Mouse (Mus musculus) neural tube, embryonic 14.5 days (tissue): Measurements from ENCODE around the gene Sorl1. TPM values are rescaled to one million over a fixed set of nuclear protein-coding genes. Genes with fewer than 3 reads are reported as not detected.

ENCODE experiments used
- ATAC-seq: fragments of 200-750 bp; cut with Nextera tagmentation; 2 replicates; pipeline ENCODE4 v1.8.0; 2017; ENCODE audit warnings: low read depth, mild to moderate bottlenecking, moderate TSS enrichment, moderate library complexity
- H3K27ac ChIP-seq: fragments of 300-500 bp; sonication (generic); 2 replicates; pipeline ENCODE4 v1.5.1; 2014; ENCODE audit warnings: low read depth, mild to moderate bottlenecking, control low read depth, low read length, moderate library complexity, mixed read lengths
- H3K27me3 ChIP-seq: fragments of 300-500 bp; sonication (generic); 2 replicates; pipeline ENCODE4 v1.6.1; 2014; ENCODE audit warnings: low read length; ENCODE audit not compliant: control insufficient read depth, insufficient read depth
- H3K36me3 ChIP-seq: fragments of 300-500 bp; sonication (generic); 2 replicates; pipeline ENCODE4 v1.6.1; 2014; ENCODE audit warnings: low read length, mixed read lengths; ENCODE audit not compliant: control insufficient read depth, insufficient read depth
- H3K4me1 ChIP-seq: fragments of 300-500 bp; sonication (generic); 2 replicates; pipeline ENCODE4 v1.6.1; 2014; ENCODE audit warnings: low read length; ENCODE audit not compliant: control insufficient read depth, insufficient read depth
- H3K4me2 ChIP-seq: fragments of 300-500 bp; sonication (generic); 2 replicates; pipeline ENCODE4 v1.6.1; 2014; ENCODE audit warnings: mild to moderate bottlenecking, low read depth, low read length, control low read depth
- H3K4me3 ChIP-seq: fragments of 300-500 bp; sonication (generic); 2 replicates; pipeline ENCODE4 v1.5.1; 2014; ENCODE audit warnings: low read depth, low read length, control low read depth, mixed read lengths
- H3K9ac ChIP-seq: fragments of 300-500 bp; sonication (generic); replicated peaks from 2 replicates; pipeline ENCODE4 v1.6.1; 2014; ENCODE audit warnings: low read depth, mild to moderate bottlenecking, control low read depth, low read length, mixed read lengths
- H3K9me3 ChIP-seq: fragments of 300-500 bp; sonication (generic); 2 replicates; pipeline ENCODE4 v1.6.1; 2016; ENCODE audit warnings: low read length; ENCODE audit not compliant: control insufficient read depth
- WGBS: fragments of 180-500 bp; shearing (Covaris S2); extraction: QIAGEN DNeasy Blood & Tissue Kit; methylation state at CpG from one replicate; pipeline ENCODE4 v1.1.7; 2014; 5-methylcytosine and 5-hydroxymethylcytosine counted together
- polyA plus RNA-seq: library from polyadenylated mRNA; unstranded; fragments of >200 nt; fragmentation: Nextera tagmentation; extraction: Ambion mirVana; gene quantifications from 2 replicates; pipeline ENCODE4 v1.2.1, GENCODE M21; 2014

Sorl1 gene
- polyA plus RNA-seq, 1 experiment from 2014 or later: 20.4 TPM

- WGBS: 88% methylated on average over 4 of the region's 4 CpGs
- no peaks in the 10 kb centered on the region for H3K36me3 ChIP-seq
- no peaks in the 10 kb centered on the region for H3K9me3 ChIP-seq
- ATAC-seq: no peak
- H3K9ac ChIP-seq: no peak overlapping the region
- H3K4me2 ChIP-seq: no peak overlapping the region
- H3K4me3 ChIP-seq: no peak overlapping the region
- H3K27me3 ChIP-seq: no peaks in the 10 kb centered on the region
- no peak overlapping the region for H3K27ac ChIP-seq
- H3K4me1 ChIP-seq: no peaks in the 10 kb centered on the region
Observed at GRCm38 (mm10) chr9:42087921-42088320, 36.2 kb downstream of the Sorl1 start.

- H3K9me3 ChIP-seq: no peaks in the 10 kb centered on the region
- WGBS: 95% methylated on average over 13 of the region's 13 CpGs
- ATAC-seq: no peak
Observed at GRCm38 (mm10) chr9:42085970-42086369, 38.1 kb downstream of the Sorl1 start.

DNA sequence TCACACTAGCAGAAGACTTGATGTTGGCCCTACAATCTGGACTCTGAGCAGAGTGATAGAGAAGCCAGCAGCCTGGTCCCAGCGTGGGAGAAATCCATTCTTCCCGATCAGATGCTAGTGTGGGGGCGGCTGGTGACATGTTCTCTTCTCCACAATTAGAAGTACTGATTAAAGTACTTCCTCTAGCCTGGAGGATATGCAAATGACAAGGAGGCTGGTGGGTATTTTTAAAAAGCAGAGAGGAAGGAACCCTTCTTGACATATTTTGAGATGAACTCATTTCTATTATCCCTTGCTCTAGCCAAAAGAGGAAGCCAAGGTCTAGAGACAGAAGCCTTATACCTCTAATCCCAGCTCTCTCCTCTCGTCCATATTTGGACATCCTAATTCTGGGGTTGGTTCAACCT, 40.4 kb downstream of the Sorl1 start:
- ATAC-seq: no peak
- WGBS: 89% methylated on average over 4 of the region's 4 CpGs

More at GRCm38 (mm10) chr9:42085970-42086369, 38.1 kb downstream of the Sorl1 start:
- Histone ChIP-seq H3K36me3 (no peaks in the 10 kb centered on the region), H3K27me3 (no peaks in the 10 kb centered on the region), H3K4me2 (no peak overlapping the region), H3K9ac (no peak overlapping the region), H3K4me3 (no peak overlapping the region), H3K27ac (no peak overlapping the region), H3K4me1 (no peaks in the 10 kb centered on the region)

DNA sequence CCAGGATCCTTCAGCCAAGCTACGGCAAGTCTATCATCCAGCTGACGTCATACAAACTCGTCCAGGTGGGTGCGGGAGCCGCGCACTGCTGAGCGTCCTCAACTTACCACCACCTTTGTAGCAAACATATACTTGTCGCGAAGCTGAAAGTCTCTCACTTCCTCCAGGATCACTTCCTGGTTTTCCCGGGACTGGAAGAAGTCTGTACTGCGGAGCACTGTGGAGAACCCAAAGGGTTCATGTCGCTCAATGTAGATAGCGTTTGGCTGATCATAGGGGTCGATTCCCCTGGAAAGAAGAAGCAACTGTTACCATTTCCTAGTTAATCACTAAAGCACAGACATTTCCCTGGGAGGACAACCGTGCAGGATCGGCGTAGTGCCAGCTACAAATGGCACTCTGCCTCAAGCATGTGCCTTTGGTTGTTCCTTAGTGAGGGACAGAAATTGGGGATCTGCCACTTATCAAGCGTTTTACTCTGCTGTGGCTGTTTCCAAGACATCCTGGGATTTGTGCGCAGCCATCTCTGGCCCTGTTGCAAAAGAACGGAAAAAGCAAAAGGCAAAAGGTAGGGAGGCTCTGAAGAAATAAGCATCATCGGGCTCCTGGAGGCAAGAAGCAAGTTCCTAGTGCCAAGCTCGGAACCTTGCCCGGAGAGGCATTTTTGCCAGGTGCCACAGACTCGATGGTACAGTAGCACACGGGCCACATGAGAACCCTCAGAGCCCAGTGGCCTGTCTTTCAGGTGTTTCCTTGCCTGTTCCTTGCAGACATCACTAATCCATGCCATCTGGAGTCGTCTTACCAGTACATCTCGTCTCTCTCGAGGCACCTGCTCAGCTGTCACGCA, 42.2 kb downstream of the Sorl1 start:
- Histone ChIP-seq H3K27me3 (no peaks in the 10 kb centered on the region), H3K9me3 (no peaks in the 10 kb centered on the region), H3K4me1 (no peaks in the 10 kb centered on the region), H3K4me2 (no peak overlapping the region), H3K36me3 (no peaks in the 10 kb centered on the region; the same call in 1 of the 2 replicates), H3K9ac (no peak overlapping the region), H3K27ac (no peak overlapping the region), H3K4me3 (no peak overlapping the region)
- 95% methylated on average over 29 of the region's 29 CpGs for WGBS
- no peak for ATAC-seq

More for the DNA sequence above, 40.4 kb downstream of the Sorl1 start:
- no peaks in the 10 kb centered on the region; the same call in 1 of the 2 replicates for H3K36me3 ChIP-seq
- H3K4me2 ChIP-seq: no peak overlapping the region
- H3K27me3 ChIP-seq: no peaks in the 10 kb centered on the region
- no peak overlapping the region for H3K27ac ChIP-seq
- H3K9me3 ChIP-seq: no peaks in the 10 kb centered on the region
- no peaks in the 10 kb centered on the region for H3K4me1 ChIP-seq
- H3K4me3 ChIP-seq: no peak overlapping the region
- H3K9ac ChIP-seq: no peak overlapping the region

DNA sequence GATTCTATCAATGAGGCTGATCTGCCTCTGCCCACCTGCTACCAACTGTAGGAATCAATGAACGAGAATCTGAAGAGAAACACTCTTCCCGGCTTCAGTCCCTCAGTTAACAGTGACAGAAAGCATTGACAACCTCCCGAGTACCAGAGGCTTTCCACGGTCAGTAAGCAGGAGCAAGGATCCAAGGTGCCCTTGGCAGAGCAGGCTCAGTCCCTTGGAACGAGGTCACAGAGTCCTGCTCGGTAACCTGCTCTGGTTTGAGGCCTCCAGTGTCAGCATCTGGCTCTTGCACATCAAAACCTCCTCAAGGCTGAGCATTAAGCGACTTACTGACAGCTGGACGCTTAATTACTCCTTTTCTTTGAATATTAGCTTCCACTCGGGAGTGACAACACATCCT, 43.4 kb downstream of the Sorl1 start:
- WGBS: 76% methylated on average over 9 of the region's 9 CpGs
- H3K9me3 ChIP-seq: no peaks in the 10 kb centered on the region
- H3K4me2 ChIP-seq: no peak overlapping the region
- no peak overlapping the region for H3K4me3 ChIP-seq
- no peak overlapping the region for H3K9ac ChIP-seq
- H3K27me3 ChIP-seq: no peaks in the 10 kb centered on the region
- no peak for ATAC-seq
- no peak overlapping the region for H3K27ac ChIP-seq
- no peaks in the 10 kb centered on the region for H3K4me1 ChIP-seq
- H3K36me3 ChIP-seq: no peaks in the 10 kb centered on the region; the same call in 1 of the 2 replicates

- H3K9ac ChIP-seq: no peak overlapping the region
- H3K4me3 ChIP-seq: no peak overlapping the region
- H3K27me3 ChIP-seq: no peaks in the 10 kb centered on the region
- H3K4me2 ChIP-seq: no peak overlapping the region
- no peak overlapping the region for H3K27ac ChIP-seq
- no peaks in the 10 kb centered on the region for H3K9me3 ChIP-seq
- WGBS: 89% methylated on average over 16 of the region's 16 CpGs
- H3K4me1 ChIP-seq: no peaks in the 10 kb centered on the region
- no peak for ATAC-seq
- H3K36me3 ChIP-seq: no peaks in the 10 kb centered on the region; the same call in 1 of the 2 replicates
Observed at GRCm38 (mm10) chr9:42077112-42077845, 46.8 kb downstream of the Sorl1 start.

DNA sequence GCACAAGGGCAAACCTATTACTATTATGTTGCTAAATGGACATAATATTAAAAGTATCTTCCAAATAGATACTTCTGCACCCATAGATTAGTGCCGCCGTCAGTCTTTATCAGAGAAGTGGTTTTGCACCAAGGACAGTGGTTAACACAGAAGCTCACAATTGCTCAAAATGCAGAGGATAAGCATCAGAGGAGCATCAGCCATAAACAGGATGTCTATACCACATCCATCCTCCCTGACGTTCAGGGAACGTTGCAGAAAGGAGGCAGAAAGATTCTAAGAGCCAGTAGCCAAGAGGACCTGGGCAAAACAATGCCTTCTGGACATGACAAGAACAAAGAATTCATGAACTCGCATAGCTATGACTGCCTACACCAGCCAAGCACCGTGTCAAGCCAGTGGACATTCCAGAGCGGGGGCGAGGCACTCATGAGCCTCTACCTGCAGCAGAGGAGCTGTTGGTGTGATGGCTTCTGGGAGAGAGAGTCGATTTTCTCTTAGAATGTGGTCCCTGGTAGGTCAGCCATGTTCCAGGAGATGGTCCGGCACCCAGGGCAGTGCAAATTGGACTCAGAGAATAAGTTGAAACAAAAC, 47.7 kb downstream of the Sorl1 start:
- Histone ChIP-seq H3K4me3 (no peak overlapping the region), H3K9ac (no peak overlapping the region), H3K4me2 (no peak overlapping the region), H3K27me3 (no peaks in the 10 kb centered on the region), H3K27ac (no peak overlapping the region), H3K9me3 (no peaks in the 10 kb centered on the region), H3K4me1 (no peaks in the 10 kb centered on the region), H3K36me3 (no peaks in the 10 kb centered on the region; the same call in 1 of the 2 replicates)
- WGBS: 95% methylated on average over 10 of the region's 10 CpGs
- no peak for ATAC-seq

- H3K36me3 ChIP-seq: no peaks in the 10 kb centered on the region; the same call in 1 of the 2 replicates
- no peak overlapping the region for H3K27ac ChIP-seq
- H3K4me3 ChIP-seq: no peak overlapping the region
- 16% methylated on average over 2 of the region's 2 CpGs for WGBS
- no peaks in the 10 kb centered on the region for H3K9me3 ChIP-seq
- H3K9ac ChIP-seq: no peak overlapping the region
- H3K4me1 ChIP-seq: no peaks in the 10 kb centered on the region
- no peak for ATAC-seq
- no peaks in the 10 kb centered on the region for H3K27me3 ChIP-seq
- no peak overlapping the region for H3K4me2 ChIP-seq
Observed at GRCm38 (mm10) chr9:42075241-42075640, 48.9 kb downstream of the Sorl1 start.

GRCm38 (mm10) chr9:42072010-42072409, 52.1 kb downstream of the Sorl1 start:
- WGBS: 40% methylated on average over 4 of the region's 4 CpGs
- H3K9me3 ChIP-seq: no peaks in the 10 kb centered on the region
- H3K9ac ChIP-seq: no peak overlapping the region
- no peak overlapping the region for H3K27ac ChIP-seq
- no peak for ATAC-seq
- no peaks in the 10 kb centered on the region for H3K36me3 ChIP-seq
- H3K4me2 ChIP-seq: no peak overlapping the region
- H3K4me1 ChIP-seq: no peaks in the 10 kb centered on the region
- no peaks in the 10 kb centered on the region for H3K27me3 ChIP-seq
- no peak overlapping the region for H3K4me3 ChIP-seq
